Mouse (Mus musculus): ENCODE data around the gene Ywhae. TPM values are rescaled to one million over a fixed set of nuclear protein-coding genes. Genes with fewer than 3 reads are reported as not detected.
"Not testable (repeated sequence)": the region's sequence is repeated elsewhere in the genome, so short reads cannot be mapped to it uniquely, and the experiment has no call there.

Ywhae gene
- polyA plus RNA-seq, 1 experiment from 2014 or later, result 1,349 TPM

DNA sequence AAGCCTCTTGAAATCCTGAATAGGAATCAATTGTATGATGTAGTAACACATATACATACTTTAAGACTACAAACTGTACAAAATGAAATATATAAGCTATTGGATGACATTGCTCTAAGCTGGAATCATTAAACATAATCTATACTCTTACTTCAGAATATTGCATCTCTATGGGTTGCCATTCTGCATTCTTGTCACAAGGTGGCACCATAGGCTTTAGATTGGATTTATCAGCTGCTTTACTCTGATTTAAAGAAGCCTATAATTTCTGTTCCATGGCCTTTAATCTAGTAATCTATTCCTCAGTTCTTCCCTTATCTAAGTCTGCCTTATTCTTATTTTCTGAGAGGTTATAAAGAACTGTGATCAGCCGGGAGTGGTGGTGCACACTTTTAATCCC is 18.7 kb upstream of the Ywhae start:
- Histone ChIP-seq H3K9ac (no peak overlapping the region), H3K4me3 (no peak overlapping the region), H3K4me1 (no peaks in the 10 kb centered on the region), H3K27ac (no peak overlapping the region), H3K4me2 (no peak overlapping the region), H3K36me3 (replicated peaks) (no peaks in the 10 kb centered on the region), H3K9me3 (no peaks in the 10 kb centered on the region), H3K27me3 (replicated peaks) (no peaks in the 10 kb centered on the region)
- 95% methylated on average over 1 of the region's 1 CpGs for WGBS
- ATAC-seq (replicated peaks), result no peak

DNA sequence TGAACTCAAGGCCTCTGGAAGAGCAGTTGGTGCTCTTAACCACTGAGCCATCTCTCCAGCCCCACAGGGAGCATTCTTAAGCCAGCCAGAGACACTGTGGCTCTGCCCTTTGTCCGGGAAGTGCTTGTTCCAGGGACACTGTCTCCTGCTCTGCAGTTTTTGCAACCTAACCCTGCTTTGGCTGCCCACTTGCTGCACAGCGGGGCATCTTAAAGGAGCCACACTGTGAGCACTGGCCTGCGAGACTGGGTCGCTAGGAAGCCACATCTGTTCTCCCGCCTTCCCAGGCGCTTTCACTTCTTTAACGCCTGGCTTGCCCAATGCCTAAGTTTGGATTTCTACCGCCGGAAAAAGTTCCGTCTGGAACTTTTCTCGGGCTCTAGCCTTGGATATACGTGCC is 17.1 kb upstream of the Ywhae start:
- Histone ChIP-seq H3K4me3 (no peak overlapping the region), H3K27ac (no peak overlapping the region), H3K4me2 (no peak overlapping the region), H3K27me3 (replicated peaks) (no peaks in the 10 kb centered on the region), H3K9ac (no peak overlapping the region), H3K36me3 (replicated peaks) (no peaks in the 10 kb centered on the region), H3K9me3 (no peaks in the 10 kb centered on the region), H3K4me1 (no peaks in the 10 kb centered on the region)
- ATAC-seq (replicated peaks), result no peak
- 22% methylated on average over 12 of the region's 12 CpGs for WGBS

DNA sequence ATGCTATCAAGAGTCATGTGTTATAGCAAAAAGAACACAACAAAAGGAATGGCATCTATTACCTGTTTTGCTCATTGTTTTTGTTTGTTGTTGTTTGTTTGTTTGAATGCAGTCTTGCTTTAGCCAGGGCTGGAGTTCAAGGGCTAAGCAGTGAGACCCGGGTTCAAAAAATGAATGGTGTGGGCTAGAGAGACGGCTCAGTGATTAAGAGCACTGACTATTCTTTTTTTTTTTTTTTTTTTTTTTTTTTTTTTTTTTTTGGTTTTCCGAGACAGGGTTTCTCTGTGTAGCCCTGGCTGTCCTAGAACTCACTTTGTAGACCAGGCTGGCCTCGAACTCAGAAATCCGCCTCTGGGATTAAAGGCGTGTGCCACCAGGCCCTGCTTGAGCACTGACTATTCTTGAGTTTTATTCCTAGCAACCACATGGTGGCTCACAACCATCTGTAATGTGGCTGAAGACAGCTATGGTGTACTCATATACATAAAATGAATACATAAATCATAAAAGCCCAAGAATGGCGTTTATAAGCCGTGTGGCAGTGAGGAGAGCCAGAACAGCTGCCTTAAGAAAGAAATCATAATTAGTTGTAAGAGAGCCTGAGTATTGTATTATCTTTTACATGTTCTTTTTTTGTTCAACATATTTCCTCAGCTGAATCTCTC is 15.9 kb upstream of the Ywhae start:
- ATAC-seq (replicated peaks), result no peak
- 79% methylated on average over 8 of the region's 8 CpGs for WGBS
- Histone ChIP-seq H3K27ac (no peak overlapping the region), H3K9ac (no peak overlapping the region), H3K4me3 (no peak overlapping the region), H3K4me2 (no peak overlapping the region), H3K4me1 (no peaks in the 10 kb centered on the region), H3K27me3 (replicated peaks) (no peaks in the 10 kb centered on the region), H3K36me3 (replicated peaks) (no peaks in the 10 kb centered on the region), H3K9me3 (no peaks in the 10 kb centered on the region)

DNA sequence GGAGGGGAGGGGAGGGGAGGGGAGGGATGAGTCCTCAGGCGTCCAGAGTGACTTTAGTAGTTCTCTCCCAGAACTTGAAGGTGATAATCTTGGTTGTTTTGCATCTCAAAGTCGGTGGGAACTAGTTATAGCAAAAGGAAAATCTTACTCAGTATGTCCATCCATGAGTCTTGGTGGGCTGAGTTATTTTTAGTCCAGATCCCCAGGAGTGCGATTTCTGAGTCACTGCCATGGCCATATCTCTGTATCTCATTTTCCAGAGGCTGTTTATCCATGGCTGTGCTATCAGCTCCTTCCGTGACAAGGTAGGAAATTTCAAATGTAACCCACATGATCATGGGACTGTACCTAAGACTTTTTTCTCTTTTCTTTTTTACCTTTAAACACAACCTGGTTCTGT is 10.3 kb upstream of the Ywhae start:
- ATAC-seq (replicated peaks), result no peak
- H3K4me1 ChIP-seq, result no peaks in the 10 kb centered on the region
- WGBS, result 66% methylated on average over 4 of the region's 4 CpGs
- no peak overlapping the region for H3K4me3 ChIP-seq
- H3K36me3 ChIP-seq (replicated peaks), result no peaks in the 10 kb centered on the region
- no peak overlapping the region for H3K9ac ChIP-seq
- no peaks in the 10 kb centered on the region for H3K27me3 ChIP-seq (replicated peaks)
- H3K27ac ChIP-seq, result no peak overlapping the region
- no peaks in the 10 kb centered on the region for H3K9me3 ChIP-seq
- H3K4me2 ChIP-seq, result no peak overlapping the region

DNA sequence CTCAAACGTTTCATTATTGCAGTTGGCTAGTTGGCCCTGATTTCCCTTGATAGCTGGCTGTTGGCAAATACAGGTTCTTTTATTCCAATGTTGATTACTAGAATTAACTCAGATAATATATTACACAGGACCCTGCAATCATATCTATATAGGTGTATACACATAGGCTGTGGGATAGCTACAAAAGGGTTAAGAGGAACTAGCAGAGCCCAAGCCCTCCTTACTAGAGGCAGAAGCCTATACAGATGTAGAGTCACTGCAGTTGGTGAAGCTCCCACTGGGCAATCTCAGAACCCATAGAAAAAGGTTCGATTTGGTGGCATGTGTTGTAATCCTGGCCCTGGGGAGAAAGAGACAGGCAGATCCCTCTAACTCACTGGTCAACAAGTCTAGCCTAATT is 5.5 kb upstream of the Ywhae start:
- ATAC-seq (replicated peaks), result no peak
- no peak overlapping the region for H3K9ac ChIP-seq
- H3K4me3 ChIP-seq, result no peak overlapping the region
- peaks cover 11% of the 10 kb centered on the region for H3K4me1 ChIP-seq
- H3K36me3 ChIP-seq (replicated peaks), result no peaks in the 10 kb centered on the region
- no peaks in the 10 kb centered on the region for H3K9me3 ChIP-seq
- H3K27ac ChIP-seq, result no peak overlapping the region
- WGBS, result 84% methylated on average over 2 of the region's 2 CpGs
- H3K27me3 ChIP-seq (replicated peaks), result no peaks in the 10 kb centered on the region; the same call in 1 of the 2 replicates
- no peak overlapping the region for H3K4me2 ChIP-seq

DNA sequence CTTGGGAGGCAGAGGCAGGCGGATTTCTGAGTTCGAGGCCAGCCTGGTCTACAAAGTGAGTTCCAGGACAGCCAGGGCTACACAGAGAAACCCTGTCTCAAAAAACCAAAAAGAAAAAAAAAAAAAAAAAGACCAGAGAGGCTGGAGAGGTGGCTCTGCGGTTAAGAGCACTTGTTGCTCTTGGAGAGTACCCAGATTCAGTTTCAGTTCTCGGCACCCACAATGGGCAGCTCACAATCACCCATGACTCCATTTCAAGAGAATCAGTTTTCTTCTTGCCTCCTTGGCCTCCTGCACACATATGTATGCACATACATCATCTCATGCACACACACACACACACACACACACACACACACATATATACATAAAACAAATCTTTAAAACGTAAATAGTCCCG is 5.0 kb upstream of the Ywhae start:
- H3K4me1 ChIP-seq, result peaks cover 13% of the 10 kb centered on the region

DNA sequence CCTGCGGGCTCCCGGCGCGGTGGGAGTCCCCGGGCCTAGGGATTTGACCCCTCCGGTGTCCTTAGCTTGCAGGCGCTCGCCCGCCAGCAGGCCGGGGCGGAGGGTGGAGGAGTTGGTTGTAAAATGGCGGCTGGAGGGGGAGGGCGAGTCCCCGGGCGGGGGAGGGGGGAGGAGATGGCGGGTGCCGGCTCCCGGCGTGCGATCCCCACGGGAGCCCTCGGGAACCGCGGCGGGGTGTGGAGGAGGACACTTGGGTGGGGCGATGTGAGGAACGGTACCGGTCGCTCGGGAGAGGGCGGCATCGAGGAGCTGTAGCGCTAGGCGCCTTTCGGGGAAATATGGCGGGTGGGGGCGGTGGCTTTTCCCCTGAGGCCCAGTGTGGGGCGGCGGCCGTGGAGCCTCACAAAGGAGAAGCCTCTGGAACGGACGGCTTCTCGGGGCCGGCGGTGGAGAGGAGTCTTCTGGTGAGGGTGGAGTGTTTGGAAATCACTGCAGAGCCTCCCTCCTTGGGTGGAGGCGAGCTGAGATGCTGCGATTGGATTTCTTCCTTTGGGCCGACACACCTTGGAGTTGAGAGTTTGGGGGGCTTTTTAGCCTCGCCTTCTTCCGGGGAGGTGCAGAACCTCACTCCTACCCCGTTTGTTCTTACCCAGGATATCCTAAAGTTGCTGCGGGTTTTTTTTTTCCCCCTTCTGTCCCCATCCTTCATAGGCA is 715 bp downstream of the Ywhae start:
- Histone ChIP-seq H3K9me3 (no peaks in the 10 kb centered on the region), H3K4me2 (peak overlapping the region; percentile 75), H3K9ac (peak overlapping the region; percentile 100), H3K4me1 (peaks cover 43% of the 10 kb centered on the region), H3K27ac (peak overlapping the region; percentile 100), H3K27me3 (replicated peaks) (no peaks in the 10 kb centered on the region), H3K4me3 (peak overlapping the region; percentile 95), H3K36me3 (replicated peaks) (no peaks in the 10 kb centered on the region)
- WGBS, result under 1% methylated on average over 46 of the region's 52 CpGs
- ATAC-seq (replicated peaks), result peak; percentile 65

More for the DNA sequence above, 5.0 kb upstream of the Ywhae start:
- H3K4me2 ChIP-seq; ATAC-seq (replicated peaks); H3K9ac ChIP-seq; H3K9me3 ChIP-seq; H3K36me3 ChIP-seq (replicated peaks); H3K4me3 ChIP-seq; H3K27me3 ChIP-seq (replicated peaks); H3K27ac ChIP-seq: not testable (repeated sequence)
- 94% methylated on average over 6 of the region's 6 CpGs for WGBS

DNA sequence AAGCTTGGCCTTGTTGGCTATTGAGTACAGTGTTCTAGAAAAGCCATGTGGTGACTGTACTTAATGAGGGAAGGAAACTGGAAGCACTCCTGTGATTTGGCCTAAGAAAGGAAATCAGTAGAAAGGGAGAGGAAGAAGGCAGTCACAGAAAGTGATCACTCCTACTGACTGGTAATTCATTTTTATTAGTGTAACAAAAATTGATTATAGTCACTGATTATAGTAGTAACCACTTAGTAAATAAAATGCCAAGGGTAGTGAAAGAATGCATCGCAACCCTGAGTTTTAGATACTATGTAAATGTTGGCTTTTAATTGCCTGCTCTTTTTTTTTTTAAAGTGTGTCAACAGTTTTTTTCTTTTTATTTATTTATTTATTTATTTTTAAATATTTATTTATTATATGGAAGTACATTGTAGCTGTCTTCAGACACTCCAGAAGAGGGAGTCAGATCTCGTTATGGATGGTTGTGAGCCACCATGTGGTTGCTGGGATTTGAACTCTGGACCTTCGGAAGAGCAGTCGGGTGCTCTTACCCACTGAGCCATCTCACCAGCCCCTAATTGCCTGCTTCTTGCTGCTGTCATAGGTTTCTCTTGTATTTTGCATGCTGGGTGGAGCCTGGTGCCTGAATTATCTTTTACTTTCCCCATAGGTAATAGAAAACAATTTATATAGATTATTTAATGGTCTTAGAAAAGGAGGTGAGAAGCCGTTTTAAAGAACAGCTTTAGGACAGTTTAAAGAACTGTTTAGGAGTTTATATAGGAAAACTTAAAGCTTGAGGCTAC is 3.0 kb downstream of the Ywhae start:
- no peak for ATAC-seq (replicated peaks)
- peaks cover 55% of the 10 kb centered on the region for H3K4me1 ChIP-seq
- H3K9ac ChIP-seq, result 0 out of 2 replicates have a peak overlapping the region, but pooled peaks have one; percentile 17
- no peaks in the 10 kb centered on the region for H3K27me3 ChIP-seq (replicated peaks)
- H3K9me3 ChIP-seq, result no peaks in the 10 kb centered on the region
- H3K4me3 ChIP-seq, result peak overlapping the region; percentile 95
- H3K27ac ChIP-seq, result no peak overlapping the region
- WGBS, result 75% methylated on average over 5 of the region's 5 CpGs
- H3K36me3 ChIP-seq (replicated peaks), result no peaks in the 10 kb centered on the region
- H3K4me2 ChIP-seq, result peak overlapping the region; percentile 75

DNA sequence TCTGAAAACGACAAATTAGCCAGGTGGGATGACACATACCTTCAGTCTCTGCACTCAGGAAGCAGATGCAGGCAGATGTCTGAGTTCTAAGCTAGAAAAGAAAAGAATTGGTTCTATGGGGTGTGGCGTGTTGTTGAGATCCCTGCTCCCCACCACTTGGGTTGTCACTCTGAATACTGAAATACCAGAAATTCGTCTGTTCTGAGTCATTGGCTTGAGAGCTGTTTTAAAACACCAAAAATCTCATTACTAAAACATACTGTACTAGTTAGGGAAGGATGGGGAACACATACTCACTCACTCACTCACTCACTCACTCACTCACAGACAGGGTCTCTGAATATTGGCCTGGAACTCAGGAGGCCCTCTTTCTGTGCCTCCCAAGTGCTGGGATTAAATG is 4.3 kb downstream of the Ywhae start:
- 0 out of 2 replicates have a peak overlapping the region, but pooled peaks have one; percentile 12 for H3K9ac ChIP-seq
- H3K4me3 ChIP-seq, result no peak overlapping the region
- peaks cover 59% of the 10 kb centered on the region for H3K4me1 ChIP-seq
- H3K27me3 ChIP-seq (replicated peaks), result no peaks in the 10 kb centered on the region
- no peak overlapping the region for H3K27ac ChIP-seq
- 59% methylated on average over 3 of the region's 3 CpGs for WGBS
- no peak for ATAC-seq (replicated peaks)
- H3K36me3 ChIP-seq (replicated peaks), result no peaks in the 10 kb centered on the region
- H3K4me2 ChIP-seq, result peak overlapping the region; percentile 75
- H3K9me3 ChIP-seq, result no peaks in the 10 kb centered on the region

DNA sequence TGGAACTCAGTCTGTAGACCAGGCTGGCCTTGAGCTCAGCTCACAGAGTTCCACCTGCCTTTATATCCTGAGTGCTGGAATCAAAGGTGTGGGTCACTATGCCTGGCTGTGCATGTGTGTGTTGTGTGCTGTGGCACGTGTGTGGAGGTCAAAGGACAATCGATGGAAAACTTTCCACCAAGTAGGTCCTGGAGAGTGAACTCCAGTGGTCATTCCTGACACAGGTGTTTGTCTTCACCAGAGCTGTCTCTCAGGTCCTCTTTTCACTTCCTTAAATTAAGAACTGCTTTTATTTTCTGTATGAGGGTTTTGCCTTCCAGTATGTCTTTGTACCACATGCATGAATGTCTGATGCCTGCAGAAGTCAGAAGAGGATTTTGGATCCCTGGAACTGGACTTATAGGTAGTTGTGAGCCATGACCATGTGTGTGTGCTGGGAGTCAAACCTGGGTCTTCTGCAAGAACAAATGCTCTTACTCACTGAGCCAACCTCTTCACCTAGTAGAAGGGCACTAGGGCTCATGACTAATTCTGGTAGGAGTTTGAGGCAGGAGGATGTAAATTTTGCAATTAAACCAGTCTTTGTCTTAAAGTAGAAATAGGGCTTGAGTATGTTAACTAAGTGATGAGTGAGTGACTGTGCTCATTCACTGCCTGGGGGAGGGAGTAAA is 5.3 kb downstream of the Ywhae start:
- no peak overlapping the region for H3K4me2 ChIP-seq
- H3K9me3 ChIP-seq, result no peaks in the 10 kb centered on the region
- WGBS, result 86% methylated on average over 2 of the region's 2 CpGs
- no peak overlapping the region for H3K4me3 ChIP-seq
- ATAC-seq (replicated peaks), result no peak
- H3K27ac ChIP-seq, result no peak overlapping the region
- peaks cover 55% of the 10 kb centered on the region for H3K4me1 ChIP-seq
- no peaks in the 10 kb centered on the region for H3K27me3 ChIP-seq (replicated peaks)
- no peak overlapping the region for H3K9ac ChIP-seq
- H3K36me3 ChIP-seq (replicated peaks), result no peaks in the 10 kb centered on the region

DNA sequence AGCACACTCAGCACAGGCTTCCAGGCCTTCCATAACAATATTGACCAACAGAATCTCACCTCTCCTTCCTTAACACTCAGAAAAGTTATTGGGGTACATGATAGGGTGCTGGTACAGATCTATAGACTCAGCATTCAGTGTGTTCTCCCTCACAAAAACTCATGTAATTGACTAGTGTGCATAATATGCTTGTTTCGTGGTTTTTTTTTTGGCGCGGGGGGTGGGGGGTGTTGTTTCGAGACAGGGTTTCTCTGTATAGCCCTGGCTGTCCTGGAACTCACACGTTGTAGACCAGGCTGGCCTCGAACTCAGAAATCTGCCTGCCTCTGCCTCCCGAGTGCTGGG is 5.8 kb downstream of the Ywhae start:
- WGBS, result 96% methylated on average over 7 of the region's 7 CpGs
- Histone ChIP-seq H3K4me3 (no peak overlapping the region), H3K27me3 (replicated peaks) (no peaks in the 10 kb centered on the region), H3K36me3 (replicated peaks) (no peaks in the 10 kb centered on the region), H3K27ac (no peak overlapping the region), H3K4me2 (no peak overlapping the region), H3K9me3 (no peaks in the 10 kb centered on the region), H3K4me1 (peaks cover 55% of the 10 kb centered on the region), H3K9ac (no peak overlapping the region)
- ATAC-seq (replicated peaks), result no peak

DNA sequence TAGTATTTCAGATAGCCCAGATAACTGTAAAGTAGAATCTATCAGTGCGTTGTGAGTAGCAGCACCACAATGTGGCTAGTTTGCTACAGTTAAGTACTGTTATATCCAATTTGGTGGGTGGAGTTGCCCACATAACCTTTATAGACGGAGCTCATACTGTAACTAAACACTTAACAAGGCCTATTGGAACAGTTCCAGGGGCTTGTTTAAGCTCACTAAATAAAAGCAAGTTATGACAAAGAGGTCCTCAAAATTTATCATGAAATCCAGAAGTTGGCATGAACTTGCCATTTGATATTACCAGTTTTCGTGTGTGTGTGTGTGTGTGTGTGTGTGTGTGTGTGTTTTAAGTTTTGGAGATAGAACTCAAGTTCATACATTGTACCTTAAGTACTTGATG is 7.5 kb downstream of the Ywhae start:
- WGBS, result 71% methylated on average over 3 of the region's 3 CpGs
- H3K4me3 ChIP-seq, result no peak overlapping the region
- no peaks in the 10 kb centered on the region for H3K27me3 ChIP-seq (replicated peaks)
- H3K4me1 ChIP-seq, result peaks cover 48% of the 10 kb centered on the region
- H3K36me3 ChIP-seq (replicated peaks), result no peaks in the 10 kb centered on the region
- H3K27ac ChIP-seq, result no peak overlapping the region
- H3K9ac ChIP-seq, result no peak overlapping the region
- no peak overlapping the region for H3K4me2 ChIP-seq
- no peaks in the 10 kb centered on the region for H3K9me3 ChIP-seq
- ATAC-seq (replicated peaks), result no peak

Measured in midbrain, embryonic 15.5 days (tissue).